Mouse (Mus musculus): ENCODE results near the gene Cdkn1c.

Cdkn1c gene

GRCm38 (mm10) chr7:143437231-143437893 lies 23.5 kb downstream of the Cdkn1c start:
- DNase-seq (ENCODE audit: low read depth in 2 of 2, low spot score in 2 of 2), result no peak

- no peak for DNase-seq (ENCODE audit: low read depth in 2 of 2, low spot score in 2 of 2)
These were observed 27.5 kb downstream of the Cdkn1c start for GRCm38 (mm10) chr7:143433331-143433730.

- DNase-seq (ENCODE audit: low read depth in 2 of 2, low spot score in 2 of 2), result no peak
These were observed 28.2 kb downstream of the Cdkn1c start for GRCm38 (mm10) chr7:143432631-143433030.

- DNase-seq (ENCODE audit: low read depth in 2 of 2, low spot score in 2 of 2), result no peak
These were observed 31.9 kb downstream of the Cdkn1c start for GRCm38 (mm10) chr7:143428814-143429499.

- DNase-seq (ENCODE audit: low read depth in 2 of 2, low spot score in 2 of 2), result no peak
These were observed 32.6 kb downstream of the Cdkn1c start for GRCm38 (mm10) chr7:143428142-143428813.

- no peak for DNase-seq (ENCODE audit: low read depth in 2 of 2, low spot score in 2 of 2)
These were observed 41.2 kb downstream of the Cdkn1c start for GRCm38 (mm10) chr7:143419585-143420160.

- no peak for DNase-seq (ENCODE audit: low read depth in 2 of 2, low spot score in 2 of 2)
These were observed 43.0 kb downstream of the Cdkn1c start for GRCm38 (mm10) chr7:143417875-143418274.

GRCm38 (mm10) chr7:143416406-143416805 lies 44.4 kb downstream of the Cdkn1c start:
- DNase-seq (ENCODE audit: low read depth in 2 of 2, low spot score in 2 of 2), result no peak

- DNase-seq (ENCODE audit: low read depth in 2 of 2, low spot score in 2 of 2), result no peak
These were observed 45.8 kb downstream of the Cdkn1c start for GRCm38 (mm10) chr7:143415070-143415469.

GRCm38 (mm10) chr7:143412606-143413005 lies 48.2 kb downstream of the Cdkn1c start:
- DNase-seq (ENCODE audit: low read depth in 2 of 2, low spot score in 2 of 2), result no peak

- no peak for DNase-seq (ENCODE audit: low read depth in 2 of 2, low spot score in 2 of 2)
These were observed 52.2 kb downstream of the Cdkn1c start for GRCm38 (mm10) chr7:143408615-143409021.

All from CD8-positive naive resting alpha-beta T cell, adult 2 months (primary cell).